8 mouse cellular contexts compared by ENCODE assay signal in the genomic region with DNA sequence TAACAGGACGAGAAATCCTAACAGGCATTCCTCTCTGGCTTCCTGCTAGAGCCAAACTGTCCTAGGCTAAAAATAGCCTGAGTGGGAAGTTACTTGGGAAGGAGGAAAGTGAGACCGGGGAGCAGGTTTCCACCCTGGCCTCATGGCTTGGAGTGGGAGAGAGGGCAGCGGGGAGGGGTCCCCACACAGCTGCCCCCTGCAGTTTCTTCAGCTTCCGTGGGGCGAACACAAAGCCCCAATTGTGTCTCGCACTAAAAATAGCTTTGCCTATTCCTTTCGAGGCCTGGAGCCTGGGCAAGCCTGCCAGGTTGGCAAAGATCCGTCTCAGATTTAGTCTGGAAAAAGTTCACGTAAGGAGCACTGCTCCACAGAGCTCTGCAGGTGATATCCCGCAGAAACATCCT. TPM values are rescaled to one million over a fixed set of nuclear protein-coding genes. Genes with fewer than 3 reads are reported as not detected.
DNase-seq lines count a peak whose midpoint lies in the region; ATAC-seq and TF ChIP-seq lines count a peak whose summit lies in the region.

No protein-coding gene starts in this region.

- peak overlapping the region; percentile 83 for H3K27ac ChIP-seq in heart, embryonic 10.5 days
- H3K27ac ChIP-seq in limb, embryonic 14.5 days (replicated peaks; ENCODE audit: low read depth, low read length), result peak overlapping the region; percentile 85

- no peaks in the 10 kb centered on the region for H3K9me3 ChIP-seq in heart, embryonic 10.5 days
- H3K9me3 ChIP-seq in limb, embryonic 14.5 days (ENCODE audit: control insufficient read depth, low read length), result no peaks in the 10 kb centered on the region

- no peak overlapping the region; the same call in 1 of the 2 replicates for H3K4me3 ChIP-seq in heart, embryonic 10.5 days
- no peak overlapping the region for H3K4me3 ChIP-seq in limb, embryonic 14.5 days (replicated peaks; ENCODE audit: low read length)

- H3K4me2 ChIP-seq in limb, embryonic 14.5 days (replicated peaks; ENCODE audit: low read depth, low read length, severe bottlenecking), result no peak overlapping the region

- peaks cover 3% of the 10 kb centered on the region for H3K36me3 ChIP-seq in heart, embryonic 10.5 days
- no peaks in the 10 kb centered on the region; the same call in 1 of the 2 replicates for H3K36me3 ChIP-seq in limb, embryonic 14.5 days (ENCODE audit: control insufficient read depth, insufficient read depth, low read length)

- peaks cover 21% of the 10 kb centered on the region for H3K4me1 ChIP-seq in heart, embryonic 10.5 days
- H3K4me1 ChIP-seq in limb, embryonic 14.5 days (ENCODE audit: control insufficient read depth, insufficient read depth, low read length), result peaks cover 13% of the 10 kb centered on the region

- TF ChIP-seq POLR2A in limb, embryonic 14.5 days (IDR thresholded peaks at IDR 0.05; ENCODE audit: borderline replicate concordance, extremely low read depth, insufficient read depth, insufficient read length), result no peak

- DNase-seq in adrenal gland, postnatal 14 days, result peak; percentile 29
- DNase-seq in adrenal gland, postnatal 25 days, result no peak
- DNase-seq in Muller cell, postnatal 12 days (ENCODE audit: inconsistent ontology term), result peak; percentile 64
- DNase-seq in heart, embryonic 10.5 days (ENCODE audit: low spot score), result no peak
- DNase-seq in limb, embryonic 14.5 days (ENCODE audit: low spot score), result peak; percentile 35
- DNase-seq in right cerebral cortex, postnatal 25 days, result peak; percentile 48
- no peak for DNase-seq in c-Kit-positive CD71-positive TER-119-positive erythroid progenitor cells, embryonic 14.5 days (ENCODE audit: low spot score)
- no peak for DNase-seq in spleen, adult 12 weeks (ENCODE audit: low spot score)

- H3K27me3 ChIP-seq in heart, embryonic 10.5 days (ENCODE audit: insufficient read depth, poor library complexity, severe bottlenecking), result no peaks in the 10 kb centered on the region
- no peaks in the 10 kb centered on the region for H3K27me3 ChIP-seq in limb, embryonic 14.5 days (ENCODE audit: control insufficient read depth, insufficient read depth, low read length)

- peak overlapping the region; percentile 31; the same call in 1 of the 2 replicates for H3K9ac ChIP-seq in limb, embryonic 14.5 days (ENCODE audit: low read depth, low read length, severe bottlenecking)

- WGBS in heart, embryonic 10.5 days, result 24% methylated on average over 10 of the region's 10 CpGs
- 32% methylated on average over 10 of the region's 10 CpGs for WGBS in limb, embryonic 14.5 days

- peak; percentile 68 for ATAC-seq in limb, embryonic 14.5 days (ENCODE audit: low FRiP score, low read depth)

RNA-seq across cellular contexts. Expression of gene Rars, which starts 58.7 kb away (rescaled TPM):
- total RNA-seq in adrenal gland, postnatal 14 days (2021), result 64.7 and 75.4 TPM in 2 replicates
- total RNA-seq in adrenal gland, postnatal 25 days (2021), result 66.6 and 70.8 TPM in 2 replicates
- 92.6 and 106 TPM in 2 replicates for polyA plus RNA-seq in heart, embryonic 10.5 days (2016; fragmentation: Nextera tagmentation; extraction: Ambion mirVana)
- 49.9 and 71.3 TPM in 2 replicates for polyA plus RNA-seq in limb, embryonic 14.5 days (2012; rRNA removed)
- 83.7 and 84.5 TPM in 2 replicates for polyA plus RNA-seq in limb, embryonic 14.5 days (2014; fragmentation: Nextera tagmentation; extraction: Ambion mirVana)

Comparison
In these comparisons a context has a peak if more than half of its experiments do, and no peak if none do; other contexts are left out.
1. DNase-seq: peak in adrenal gland, postnatal 14 days (single experiment), Muller cell, postnatal 12 days (single experiment), limb, embryonic 14.5 days (single experiment) and right cerebral cortex, postnatal 25 days (single experiment); none in adrenal gland, postnatal 25 days (single experiment), heart, embryonic 10.5 days (single experiment), c-Kit-positive CD71-positive TER-119-positive erythroid progenitor cells, embryonic 14.5 days (single experiment) and spleen, adult 12 weeks (single experiment).